Mouse (Mus musculus) stomach, embryonic 14.5 days (tissue): ENCODE results near the gene Gm18596. TPM values are rescaled to one million over a fixed set of nuclear protein-coding genes. Genes with fewer than 3 reads are reported as not detected.
"Not testable (repeated sequence)": the region's sequence is repeated elsewhere in the genome, so short reads cannot be mapped to it uniquely, and the experiment has no call there.

Experiments
- ATAC-seq: fragments of 200-750 bp; cut with Nextera tagmentation; 2 replicates; pipeline ENCODE4 v1.8.0; 2017; ENCODE audit warnings: low read depth, moderate TSS enrichment; ENCODE audit not compliant: insufficient number of reproducible peaks, insufficient read depth, low FRiP score
- H3K27ac ChIP-seq: fragments of 300-500 bp; sonication (generic); 2 replicates; pipeline ENCODE4 v1.5.1; 2014; ENCODE audit warnings: mild to moderate bottlenecking, low read length, moderate library complexity, mixed read lengths
- H3K27me3 ChIP-seq: fragments of 300-500 bp; sonication (generic); 2 replicates; pipeline ENCODE4 v1.6.1; 2014; ENCODE audit warnings: low read length, control low read depth, mixed read lengths; ENCODE audit not compliant: control insufficient read depth, insufficient read depth
- H3K36me3 ChIP-seq: fragments of 300-500 bp; sonication (generic); 2 replicates; pipeline ENCODE4 v1.6.1; 2014; ENCODE audit warnings: mild to moderate bottlenecking, control low read depth, low read length, moderate library complexity, mixed read lengths; ENCODE audit not compliant: control insufficient read depth, insufficient read depth
- H3K4me1 ChIP-seq: fragments of 300-500 bp; sonication (generic); 2 replicates; pipeline ENCODE4 v1.6.1; 2014; ENCODE audit warnings: low read length, control low read depth, mixed read lengths; ENCODE audit not compliant: control insufficient read depth, insufficient read depth
- H3K4me2 ChIP-seq: fragments of 300-500 bp; sonication (generic); replicated peaks from 2 replicates; pipeline ENCODE4 v1.6.1; 2014; ENCODE audit warnings: low read depth, low read length, control low read depth
- H3K4me3 ChIP-seq: fragments of 300-500 bp; sonication (generic); 2 replicates; pipeline ENCODE4 v1.5.1; 2014; ENCODE audit warnings: low read depth, low read length, control low read depth
- H3K9ac ChIP-seq: fragments of 300-500 bp; sonication (generic); replicated peaks from 2 replicates; pipeline ENCODE4 v1.6.1; 2014; ENCODE audit warnings: low read depth, mild to moderate bottlenecking, control low read depth, low read length, moderate library complexity, mixed read lengths
- H3K9me3 ChIP-seq: fragments of 300-500 bp; sonication (generic); 2 replicates; pipeline ENCODE4 v1.6.1; 2016; ENCODE audit warnings: low read depth, low read length, control low read depth; ENCODE audit not compliant: control insufficient read depth
- WGBS: fragments of 180-500 bp; shearing (Covaris S2); extraction: QIAGEN DNeasy Blood & Tissue Kit; methylation state at CpG from one replicate; pipeline ENCODE4 v1.1.7; 2014; 5-methylcytosine and 5-hydroxymethylcytosine counted together
- polyA plus RNA-seq: library from polyadenylated mRNA; unstranded; fragments of >200 nt; fragmentation: Nextera tagmentation; extraction: Ambion mirVana; gene quantifications from 2 replicates; pipeline ENCODE4 v1.2.1, GENCODE M21; 2014

Gene Gm18596
- polyA plus RNA-seq, 1 experiment from 2014 or later: not detected

DNA sequence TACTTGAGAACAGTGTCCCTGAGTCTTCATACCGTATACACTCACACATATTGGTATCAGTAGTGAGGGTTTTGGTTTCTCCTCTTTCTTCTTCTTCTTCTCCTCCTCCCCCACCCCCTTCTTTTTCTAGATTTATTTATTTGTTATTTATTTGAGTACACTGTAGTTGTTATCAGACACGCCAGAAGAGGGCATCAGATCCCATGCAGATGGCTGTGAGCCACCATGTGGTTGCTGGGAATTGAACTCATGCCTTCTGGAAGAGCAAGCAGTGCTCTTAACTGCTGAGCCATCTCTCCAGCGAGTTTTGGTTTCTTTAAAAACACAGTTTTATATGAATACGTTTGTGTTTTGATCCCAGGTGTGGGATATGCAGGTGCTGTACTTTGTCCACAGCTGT lies 14.2 kb downstream of the Gm18596 start:
- Histone ChIP-seq H3K4me1 (no peaks in the 10 kb centered on the region), H3K4me3 (no peak overlapping the region), H3K9ac (no peak overlapping the region), H3K27ac (no peak overlapping the region), H3K4me2 (no peak overlapping the region), H3K27me3 (no peaks in the 10 kb centered on the region), H3K36me3 (no peaks in the 10 kb centered on the region), H3K9me3 (no peaks in the 10 kb centered on the region)
- no peak for ATAC-seq
- WGBS: 58% methylated on average over 4 of the region's 4 CpGs

DNA sequence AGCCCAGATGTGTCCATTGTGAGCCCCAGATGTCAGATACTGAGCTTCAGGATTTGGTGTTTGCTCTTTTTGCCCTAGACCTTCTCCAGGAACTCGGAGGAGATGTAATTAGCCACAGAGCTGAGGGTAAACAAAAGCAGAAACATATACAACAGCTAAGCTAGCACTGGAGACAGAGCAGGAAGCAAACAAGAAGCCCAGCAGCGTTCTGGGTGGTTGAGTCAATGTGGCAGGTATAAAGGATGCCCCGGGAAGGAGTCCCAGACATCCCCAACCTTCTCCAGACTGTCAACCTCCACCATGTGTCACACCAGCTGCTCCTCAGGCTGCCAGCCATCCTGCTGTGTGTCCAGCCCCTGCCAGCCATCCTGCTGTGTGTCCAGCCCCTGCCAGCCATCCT lies 16.3 kb downstream of the Gm18596 start, which contains the start of gene Gm10100:
TSS of gene Gm10100 (plus strand) at position 301 of the 400 bp plus-strand sequence.
- no peak within 1 kb of the TSS for H3K27ac ChIP-seq
- H3K27me3 ChIP-seq: no peaks in the 10 kb centered on the region
- H3K4me2 ChIP-seq: no peak within 1 kb of the TSS
- no peaks in the 10 kb centered on the region for H3K9me3 ChIP-seq
- ATAC-seq: no peak
- 34% methylated on average over 3 of the region's 3 CpGs for WGBS
- H3K4me3 ChIP-seq: no peak within 1 kb of the TSS
- H3K4me1 ChIP-seq: no peaks in the 10 kb centered on the region
- no peaks in the 10 kb centered on the region for H3K36me3 ChIP-seq
- H3K9ac ChIP-seq: no peak within 1 kb of the TSS

DNA sequence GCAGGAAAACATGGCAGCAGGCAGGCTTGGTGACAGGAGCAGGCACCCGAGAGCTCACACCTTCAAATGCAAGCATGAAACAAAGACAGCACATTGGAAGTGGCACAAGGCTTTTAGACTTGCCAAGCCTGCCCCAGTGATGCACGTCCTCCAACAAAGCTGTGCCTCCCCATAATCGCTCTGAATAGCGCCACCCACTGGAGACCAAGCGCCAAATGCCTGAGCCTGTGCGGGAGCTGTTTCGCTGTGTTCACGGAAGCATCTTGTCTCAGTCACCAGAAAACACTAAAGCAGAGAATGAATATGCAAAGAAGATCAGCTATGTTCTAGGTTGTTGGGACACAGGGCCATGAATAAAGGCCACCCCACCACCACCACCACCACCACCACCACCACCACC lies 17.6 kb downstream of the Gm18596 start:
- Histone ChIP-seq H3K27me3 (no peaks in the 10 kb centered on the region), H3K4me1 (no peaks in the 10 kb centered on the region), H3K9me3 (no peaks in the 10 kb centered on the region), H3K4me2 (no peak overlapping the region), H3K27ac (no peak overlapping the region), H3K36me3 (no peaks in the 10 kb centered on the region), H3K9ac (no peak overlapping the region), H3K4me3 (no peak overlapping the region)
- no peak for ATAC-seq
- WGBS: 76% methylated on average over 8 of the region's 8 CpGs

DNA sequence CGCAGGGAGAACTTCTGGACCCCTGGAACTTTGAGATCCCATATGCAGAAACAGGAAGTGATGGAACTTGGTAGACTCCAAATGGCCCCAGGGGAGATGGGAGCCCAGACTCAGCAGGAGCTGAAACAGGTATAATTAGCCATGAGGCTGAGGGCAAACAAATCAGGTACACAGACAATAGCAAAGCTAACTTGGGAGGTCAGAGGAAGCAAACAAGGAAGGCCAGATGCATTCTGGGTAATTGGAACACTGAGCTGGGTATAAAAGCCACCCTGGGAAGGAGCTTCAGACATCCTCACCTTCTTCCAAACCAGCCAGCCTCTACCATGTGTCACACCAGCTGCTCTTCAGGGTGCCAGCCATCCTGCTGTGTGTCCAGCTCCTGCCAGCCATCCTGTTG lies 22.1 kb downstream of the Gm18596 start, which contains the start of gene Krtap12-1:
TSS of gene Krtap12-1 (plus strand) at position 301 of the 400 bp plus-strand sequence.
- not testable (repeated sequence) for H3K4me3 ChIP-seq, H3K9ac ChIP-seq, H3K4me1 ChIP-seq, H3K27ac ChIP-seq, H3K9me3 ChIP-seq, H3K27me3 ChIP-seq, ATAC-seq, H3K4me2 ChIP-seq, H3K36me3 ChIP-seq
- 82% methylated on average over 1 of the region's 1 CpGs for WGBS

DNA sequence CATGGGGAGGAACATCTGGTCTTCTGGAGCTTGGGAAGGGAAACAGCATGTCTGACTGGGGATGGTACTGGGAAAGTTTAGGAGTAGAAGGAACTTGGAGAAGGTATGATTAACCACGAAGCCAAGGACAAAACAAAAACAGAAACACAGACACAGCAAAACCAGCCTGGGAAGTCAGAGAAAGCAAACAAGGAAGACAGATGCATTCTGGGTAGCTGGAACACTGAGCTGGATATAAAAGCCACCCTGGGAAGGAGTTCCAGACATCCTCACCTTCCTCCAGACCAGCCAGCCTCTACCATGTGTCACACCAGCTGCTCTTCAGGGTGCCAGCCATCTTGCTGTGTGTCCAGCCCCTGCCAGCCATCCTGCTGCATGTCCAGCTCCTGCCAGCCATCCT lies 26.9 kb downstream of the Gm18596 start, which contains the start of gene Gm10142:
TSS of gene Gm10142 (plus strand) at position 301 of the 400 bp plus-strand sequence.
- H3K9ac ChIP-seq: no peak within 1 kb of the TSS
- H3K27ac ChIP-seq: no peak within 1 kb of the TSS
- no peak within 1 kb of the TSS for H3K4me3 ChIP-seq
- H3K36me3 ChIP-seq: no peaks in the 10 kb centered on the region
- 85% methylated on average over 1 of the region's 1 CpGs for WGBS
- no peak within 1 kb of the TSS for H3K4me2 ChIP-seq
- ATAC-seq: no peak
- no peaks in the 10 kb centered on the region for H3K9me3 ChIP-seq
- H3K4me1 ChIP-seq: no peaks in the 10 kb centered on the region
- H3K27me3 ChIP-seq: no peaks in the 10 kb centered on the region

DNA sequence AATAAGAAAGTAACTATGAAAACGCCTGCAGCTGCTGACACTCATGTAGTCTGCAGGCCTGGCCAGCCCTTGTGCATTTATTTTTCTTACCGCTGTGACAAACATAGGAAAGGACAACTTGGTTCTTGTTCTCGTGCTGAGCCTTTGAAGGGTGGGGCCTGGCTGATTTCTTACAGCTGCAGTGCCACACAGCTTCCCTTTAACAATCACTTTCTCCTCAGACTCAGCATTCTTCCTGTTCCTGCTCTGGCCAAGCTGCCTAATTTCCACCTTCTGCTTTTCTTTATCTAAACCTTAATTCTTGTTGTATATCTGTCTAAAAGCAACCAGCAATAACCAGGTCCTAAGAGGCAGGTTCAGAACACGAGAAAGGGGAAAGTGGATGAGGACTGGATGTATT lies 28.7 kb downstream of the Gm18596 start:
- 58% methylated on average over 4 of the region's 4 CpGs for WGBS
- Histone ChIP-seq H3K4me2 (no peak overlapping the region), H3K9me3 (no peaks in the 10 kb centered on the region), H3K4me1 (no peaks in the 10 kb centered on the region), H3K27me3 (no peaks in the 10 kb centered on the region), H3K36me3 (no peaks in the 10 kb centered on the region), H3K27ac (no peak overlapping the region), H3K4me3 (no peak overlapping the region), H3K9ac (no peak overlapping the region)
- ATAC-seq: no peak

DNA sequence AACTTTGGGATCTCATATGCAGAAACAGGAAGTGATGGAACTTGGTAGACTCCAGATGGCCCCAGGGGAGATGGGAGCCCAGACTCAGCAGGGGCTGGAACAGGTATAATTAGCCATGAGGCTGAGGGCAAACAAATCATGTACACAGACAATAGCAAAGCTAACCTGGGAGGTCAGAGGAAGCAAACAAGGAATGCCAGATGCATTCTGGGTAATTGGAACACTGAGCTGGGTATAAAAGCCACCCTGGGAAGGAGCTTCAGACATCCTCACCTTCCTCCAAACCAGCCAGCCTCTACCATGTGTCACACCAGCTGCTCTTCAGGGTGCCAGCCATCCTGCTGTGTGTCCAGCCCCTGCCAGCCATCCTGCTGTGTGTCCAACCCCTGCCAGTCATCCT lies 31.3 kb downstream of the Gm18596 start, which contains the start of gene Gm10024:
TSS of gene Gm10024 (plus strand) at position 301 of the 400 bp plus-strand sequence.
- H3K9me3 ChIP-seq, H3K27ac ChIP-seq, H3K9ac ChIP-seq, H3K4me2 ChIP-seq, ATAC-seq, H3K27me3 ChIP-seq, H3K36me3 ChIP-seq, H3K4me1 ChIP-seq, H3K4me3 ChIP-seq: not testable (repeated sequence)

DNA sequence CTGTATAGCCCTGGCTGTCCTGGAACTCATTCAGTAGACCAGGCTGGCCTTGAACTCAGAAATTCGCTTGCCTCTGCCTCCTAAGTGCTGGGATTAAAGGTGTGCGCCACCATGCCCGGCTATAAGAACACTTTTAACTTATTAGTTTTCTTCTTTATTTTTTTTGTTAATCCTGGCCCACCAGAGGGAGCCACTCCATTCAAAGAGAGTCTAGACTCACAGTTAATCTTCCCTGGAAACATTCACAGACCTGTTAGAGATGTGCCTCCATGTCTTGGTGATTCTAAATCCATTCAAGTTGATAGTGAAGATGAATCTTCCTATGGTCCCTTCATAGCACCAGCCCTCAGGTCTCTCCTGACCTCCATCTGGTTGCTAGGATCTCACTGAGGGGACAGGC lies 32.6 kb downstream of the Gm18596 start:
- Histone ChIP-seq H3K9me3 (no peaks in the 10 kb centered on the region; the same call in 1 of the 2 replicates), H3K9ac (no peak overlapping the region), H3K4me3 (no peak overlapping the region), H3K4me2 (no peak overlapping the region), H3K27me3 (no peaks in the 10 kb centered on the region), H3K4me1 (no peaks in the 10 kb centered on the region), H3K36me3 (no peaks in the 10 kb centered on the region), H3K27ac (no peak overlapping the region)
- ATAC-seq: no peak
- WGBS: 63% methylated on average over 3 of the region's 3 CpGs

DNA sequence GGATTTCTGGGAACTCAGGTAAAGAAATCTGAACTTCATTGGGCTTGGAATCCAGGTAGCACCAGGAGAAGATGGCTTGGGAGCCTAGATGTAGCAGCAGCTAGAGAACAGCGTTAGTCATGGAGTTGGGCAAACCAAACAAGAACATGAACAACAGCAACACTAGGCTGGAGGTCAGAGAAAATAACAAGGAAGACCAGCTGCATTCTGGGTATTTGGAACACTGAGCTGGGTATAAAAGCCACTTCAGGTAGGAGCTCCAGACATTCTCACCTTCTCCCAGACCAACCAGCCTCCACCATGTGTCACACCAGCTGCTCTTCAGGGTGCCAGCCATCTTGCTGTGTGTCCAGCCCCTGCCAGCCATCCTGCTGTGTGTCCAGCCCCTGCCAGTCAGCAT lies 36.1 kb downstream of the Gm18596 start, which contains the start of gene Gm10272:
TSS of gene Gm10272 (plus strand) at position 301 of the 400 bp plus-strand sequence.
- no peaks in the 10 kb centered on the region; the same call in 1 of the 2 replicates for H3K9me3 ChIP-seq
- no peaks in the 10 kb centered on the region for H3K36me3 ChIP-seq
- H3K4me2 ChIP-seq: no peak within 1 kb of the TSS
- ATAC-seq: no peak
- WGBS: 96% methylated on average over 1 of the region's 1 CpGs
- H3K27ac ChIP-seq: no peak within 1 kb of the TSS
- H3K4me1 ChIP-seq: no peaks in the 10 kb centered on the region
- H3K27me3 ChIP-seq: no peaks in the 10 kb centered on the region
- H3K9ac ChIP-seq: no peak within 1 kb of the TSS
- no peak within 1 kb of the TSS for H3K4me3 ChIP-seq
